Mouse (Mus musculus): ENCODE measurements around the gene Arl8a. TPM values are rescaled to one million over a fixed set of nuclear protein-coding genes. Genes with fewer than 3 reads are reported as not detected.
A peak's percentile ranks its signal among the peaks of the same experiment; 100 is the strongest.
"Not testable (repeated sequence)": the region's sequence is repeated elsewhere in the genome, so short reads cannot be mapped to it uniquely, and the experiment has no call there.

The Arl8a gene
- 115 and 118 TPM in 2 replicates for polyA plus RNA-seq (2012; rRNA removed)

DNA sequence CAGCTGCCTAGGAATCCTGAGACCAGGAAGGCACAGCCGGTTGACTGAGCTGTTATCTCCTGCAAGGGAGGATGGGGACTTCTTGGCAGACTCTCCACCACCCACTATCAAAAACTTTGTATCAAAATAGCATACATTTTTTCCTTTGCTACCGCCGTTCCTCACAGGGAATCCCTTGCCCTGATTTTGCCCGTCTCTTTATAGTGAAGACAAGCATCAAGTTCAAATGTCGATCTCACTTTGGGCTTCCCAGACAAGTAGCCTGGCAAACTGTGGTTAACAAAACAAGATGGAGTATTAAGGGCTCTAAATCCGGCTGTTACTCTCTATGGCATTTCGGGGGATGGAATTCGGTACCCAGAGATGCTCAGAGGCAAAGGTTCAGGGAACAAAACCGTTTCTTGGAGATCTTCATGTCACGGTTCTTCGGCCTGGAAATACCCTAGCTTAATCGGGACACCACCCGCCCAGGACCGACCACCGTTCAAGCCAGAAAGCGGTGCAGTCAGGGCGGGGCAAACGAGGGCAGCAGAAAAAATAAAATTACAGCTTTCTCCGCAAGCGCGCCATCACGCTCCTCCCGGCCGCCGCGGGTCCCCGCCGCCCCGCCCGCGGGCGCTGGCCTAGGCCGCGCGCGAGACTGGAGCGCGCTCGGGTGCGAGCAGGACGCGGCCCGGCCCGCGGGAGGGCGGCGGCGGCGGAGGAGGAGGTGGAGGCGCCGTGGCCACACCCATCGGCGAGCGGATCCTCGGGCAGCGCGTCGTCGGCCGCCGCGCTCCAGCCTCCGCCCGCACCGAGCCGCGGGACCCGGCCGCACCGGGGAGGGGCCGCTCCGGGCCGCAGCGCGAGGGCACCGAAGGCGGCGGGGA is at the start of gene Arl8a:
Gene Arl8a (plus strand): TSS at position 748 of the 869 bp plus-strand sequence.
- DNase-seq (ENCODE audit: low spot score), result peak; percentile 77

GRCm38 (mm10) chr1:135097441-135097840 is 49.2 kb upstream of the Arl8a start:
- no peak for DNase-seq (ENCODE audit: low spot score)

DNA sequence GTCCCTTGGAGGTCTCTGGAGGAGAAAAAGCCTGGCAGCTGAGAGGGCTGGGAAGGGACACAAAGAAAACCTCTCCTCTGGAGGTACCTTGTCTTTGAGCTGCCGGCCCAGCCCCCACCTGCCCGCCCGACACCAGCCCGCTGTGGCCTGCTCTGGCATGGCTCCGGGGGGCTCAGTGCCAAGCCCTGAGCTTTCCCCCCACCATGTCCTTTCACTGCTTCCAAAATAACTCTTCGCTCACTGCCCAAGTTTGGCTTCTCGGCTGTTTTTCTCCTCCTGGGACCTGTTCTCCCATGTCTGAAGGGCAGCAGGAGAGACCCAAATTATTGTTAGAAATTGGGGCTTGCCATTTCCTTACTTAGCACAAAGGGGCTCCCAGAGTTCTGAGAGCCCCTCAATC is 48.2 kb upstream of the Arl8a start:
- no peak for DNase-seq (ENCODE audit: low spot score)

- DNase-seq (ENCODE audit: low spot score), result no peak
These were observed 46.2 kb upstream of the Arl8a start for GRCm38 (mm10) chr1:135100400-135100799.

- no peak for DNase-seq (ENCODE audit: low spot score)
These were observed 41.5 kb upstream of the Arl8a start, which contains the start of gene Lgr6 for GRCm38 (mm10) chr1:135105124-135105523. Gene Lgr6 (minus strand): TSS chr1:135105276.

GRCm38 (mm10) chr1:135105951-135106350 is 40.7 kb upstream of the Arl8a start:
- DNase-seq (ENCODE audit: low spot score), result peak; percentile 45

- DNase-seq (ENCODE audit: low spot score), result no peak
These were observed 38.0 kb upstream of the Arl8a start for GRCm38 (mm10) chr1:135108611-135109010.

- no peak for DNase-seq (ENCODE audit: low spot score)
These were observed 36.5 kb upstream of the Arl8a start for GRCm38 (mm10) chr1:135110075-135110474.

DNA sequence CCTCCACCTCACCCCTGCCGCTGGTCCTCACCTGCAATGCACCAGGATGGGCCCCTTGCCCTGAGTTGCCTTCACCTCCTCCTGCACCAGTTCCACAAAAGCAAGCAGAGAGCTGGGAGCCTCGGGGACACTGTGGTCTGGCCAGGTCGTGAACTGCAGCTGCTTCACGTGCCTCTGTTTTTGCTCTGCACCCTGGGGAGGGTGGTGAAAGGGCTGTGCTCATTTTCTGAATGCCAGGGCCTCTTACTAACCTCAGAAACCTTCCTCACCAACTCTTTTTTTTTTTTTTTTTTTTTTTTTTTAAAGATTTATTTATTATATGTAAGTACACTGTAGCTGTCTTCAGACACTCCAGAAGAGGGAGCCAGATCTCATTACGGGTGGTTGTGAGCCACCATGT is 35.4 kb upstream of the Arl8a start:
- DNase-seq (ENCODE audit: low spot score), result not testable (repeated sequence)

GRCm38 (mm10) chr1:135112661-135113060 is 34.0 kb upstream of the Arl8a start:
- no peak for DNase-seq (ENCODE audit: low spot score)

DNA sequence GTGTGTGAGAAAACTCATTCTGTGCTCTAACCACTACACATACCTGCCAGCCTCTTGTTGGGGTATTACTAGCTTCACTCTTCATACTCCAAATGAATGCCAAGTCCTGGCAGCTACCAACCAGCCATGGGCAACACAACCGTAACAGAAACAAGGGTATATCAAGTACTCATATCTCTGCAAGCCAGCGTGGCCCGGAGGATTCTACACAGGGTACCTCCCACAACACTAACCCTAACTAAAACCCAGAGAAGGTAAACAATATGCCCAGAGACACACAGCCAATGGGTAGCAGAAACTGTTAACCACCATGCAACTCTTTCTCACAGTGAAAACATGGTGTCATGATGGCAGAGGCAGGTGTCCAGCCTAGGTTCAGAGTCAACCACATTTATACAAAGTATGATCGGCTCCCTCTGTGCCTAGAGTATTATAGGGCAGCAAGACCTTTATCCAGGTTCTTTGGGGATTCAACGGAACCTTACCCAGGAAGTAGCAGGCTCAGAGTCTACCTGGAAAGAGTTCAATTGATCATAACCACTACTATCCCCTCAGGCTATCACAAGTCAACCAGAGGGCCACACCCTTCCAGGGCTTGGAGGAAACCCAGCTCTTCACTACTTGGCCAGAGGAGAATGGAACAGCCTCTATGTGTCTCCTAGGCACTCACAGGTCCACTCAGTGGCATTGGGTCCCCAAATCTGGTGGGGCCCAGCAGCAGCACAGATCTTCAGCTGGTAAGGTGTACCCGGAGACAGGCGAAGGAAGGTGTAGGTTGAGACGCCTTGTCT is 21.9 kb upstream of the Arl8a start:
- DNase-seq (ENCODE audit: low spot score), result no peak

DNA sequence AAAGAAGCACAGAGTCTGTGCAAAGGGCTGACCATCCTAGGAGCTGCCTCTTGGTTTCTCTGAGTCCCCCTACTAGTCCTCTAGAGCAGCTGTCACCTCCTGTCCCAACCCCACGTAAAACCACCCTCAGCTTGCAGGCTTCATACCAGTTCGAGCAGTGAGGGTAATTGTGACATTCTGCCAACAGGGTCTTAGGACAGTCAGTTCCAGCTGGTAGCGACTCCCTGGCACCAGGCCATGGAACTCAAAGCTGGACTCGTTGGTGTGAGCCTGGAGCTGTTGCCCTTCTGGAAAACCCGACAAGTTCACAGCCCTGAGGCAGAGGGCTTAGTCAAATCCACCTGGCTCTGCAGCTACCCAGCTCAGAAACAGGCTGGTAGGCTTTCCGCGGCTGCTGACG is 20.6 kb upstream of the Arl8a start:
- DNase-seq (ENCODE audit: low spot score), result no peak

DNA sequence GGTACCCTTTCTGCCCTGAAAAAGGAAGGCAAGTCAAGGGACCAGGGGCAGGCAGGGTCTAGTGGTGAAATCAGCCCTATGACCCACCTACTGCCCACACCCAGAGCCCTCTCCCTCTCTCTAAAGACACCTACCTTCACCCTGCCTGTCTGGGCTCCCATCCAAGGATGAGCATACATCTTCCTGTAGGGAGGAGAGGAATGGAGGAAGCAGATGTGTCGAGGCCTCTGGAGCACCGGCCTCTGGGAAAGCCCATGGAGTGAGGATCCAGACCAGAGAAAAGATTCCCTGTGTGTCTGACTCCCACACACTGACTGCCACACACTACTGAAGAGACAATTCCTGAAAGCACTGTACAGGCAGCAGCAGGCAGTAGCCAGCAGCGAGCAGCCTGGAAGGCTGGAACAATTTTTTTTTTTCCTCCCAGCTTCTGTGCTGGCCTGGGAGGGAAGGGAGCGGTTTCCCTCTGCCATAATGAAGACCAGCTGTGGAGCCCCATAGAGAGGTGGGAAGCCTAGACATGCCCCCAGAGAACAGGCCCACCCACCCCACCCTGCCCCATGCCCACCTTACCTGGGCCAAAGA is 20.1 kb upstream of the Arl8a start:
- DNase-seq (ENCODE audit: low spot score), result no peak

DNA sequence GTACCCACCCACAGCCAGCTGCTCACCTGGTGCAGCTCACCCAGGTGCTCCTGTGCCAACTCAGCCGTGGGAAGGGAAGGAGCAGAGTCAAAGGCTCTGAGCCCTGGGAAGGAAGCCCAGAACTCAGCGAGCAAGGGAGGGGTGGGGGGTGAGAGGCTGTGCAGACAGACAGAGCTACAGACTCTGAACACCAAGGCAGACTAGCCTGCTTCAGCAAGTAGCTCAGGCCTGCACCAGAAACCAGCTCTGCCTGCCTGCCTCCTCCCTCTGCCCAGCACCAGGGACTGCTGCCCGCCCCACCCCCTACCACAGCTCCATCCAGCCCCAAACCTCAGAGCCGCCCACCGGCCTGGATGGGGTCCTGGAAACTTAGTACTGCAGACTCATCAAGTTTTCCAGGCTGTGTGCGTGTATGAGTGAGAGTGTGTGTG is 18.6 kb upstream of the Arl8a start:
- DNase-seq (ENCODE audit: low spot score), result no peak

GRCm38 (mm10) chr1:135128986-135129385 is 17.6 kb upstream of the Arl8a start:
- DNase-seq (ENCODE audit: low spot score), result no peak

DNA sequence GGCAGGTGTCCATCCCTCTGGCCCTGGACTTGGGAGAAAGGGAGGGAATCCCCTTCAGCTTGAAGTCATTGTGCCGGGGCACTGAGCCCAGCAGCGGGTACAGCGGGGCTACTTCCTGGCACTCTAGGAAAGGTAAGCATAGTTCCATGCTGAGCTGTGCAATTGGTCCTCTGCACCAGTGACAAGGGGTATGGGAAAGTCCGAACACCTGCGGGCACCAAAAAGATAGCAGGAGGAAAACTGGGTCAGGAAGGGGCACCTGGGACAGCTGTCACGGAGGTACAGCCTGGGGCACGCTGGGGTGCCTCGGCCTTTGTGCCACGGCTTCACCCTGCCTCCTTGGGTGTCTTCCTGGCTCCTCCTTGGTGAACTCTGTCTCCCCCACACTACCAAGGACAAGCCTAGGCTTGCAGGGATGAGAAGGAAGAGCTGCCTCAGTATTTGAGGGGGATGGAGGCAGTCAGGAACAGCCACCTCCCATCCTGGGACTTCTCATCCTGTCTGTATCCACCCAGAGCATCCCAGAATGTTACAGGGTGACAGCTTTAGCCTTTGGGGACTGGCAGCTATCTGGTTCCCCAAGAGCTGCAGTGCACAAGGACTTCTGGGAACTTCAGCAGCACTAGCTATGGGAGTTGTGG is 17.0 kb upstream of the Arl8a start:
- no peak for DNase-seq (ENCODE audit: low spot score)

GRCm38 (mm10) chr1:135130376-135131018 is 16.1 kb upstream of the Arl8a start:
- DNase-seq (ENCODE audit: low spot score), result no peak

DNA sequence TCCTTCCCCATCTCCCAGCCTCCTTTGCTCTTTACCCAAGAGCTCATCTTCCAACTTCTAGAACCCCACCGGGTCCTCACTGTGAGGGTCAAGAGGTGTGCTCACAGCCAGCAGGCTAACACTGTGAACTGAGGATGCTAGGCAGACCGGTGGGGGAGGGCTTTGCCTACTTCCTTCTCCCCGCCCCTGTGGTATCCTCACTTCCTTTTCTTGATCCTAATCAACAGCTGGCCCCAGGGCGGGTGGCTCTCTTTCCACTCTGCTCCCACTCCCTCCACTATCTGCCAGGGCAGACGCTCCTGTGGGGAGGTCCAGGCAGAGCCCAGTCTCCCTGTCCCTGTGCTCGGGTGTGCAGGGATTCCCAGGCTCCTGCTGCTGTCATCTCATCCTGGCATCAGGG is 15.6 kb upstream of the Arl8a start:
- no peak for DNase-seq (ENCODE audit: low spot score)

- no peak for DNase-seq (ENCODE audit: low spot score)
These were observed 15.1 kb upstream of the Arl8a start for GRCm38 (mm10) chr1:135131560-135131959.

DNA sequence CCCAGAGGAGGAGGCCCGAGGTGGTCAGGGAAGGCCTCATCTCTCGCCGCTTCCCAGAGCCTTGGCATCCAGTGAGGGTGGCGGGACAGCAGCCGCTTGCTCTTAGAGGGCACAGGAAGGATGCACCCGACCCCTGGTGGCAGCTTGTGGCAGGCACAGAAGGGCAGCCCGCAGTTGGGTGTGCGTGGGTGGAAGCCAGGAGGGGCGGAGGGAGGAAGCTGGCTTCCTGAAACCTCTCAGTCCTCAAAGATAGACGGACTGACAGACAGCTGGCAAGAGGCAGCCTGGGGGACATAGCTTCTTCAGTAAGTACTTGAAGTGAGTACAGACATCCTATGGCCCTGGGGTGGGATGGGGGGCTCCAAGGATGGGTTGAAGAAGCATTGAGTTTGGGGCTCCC is 14.2 kb upstream of the Arl8a start, which contains the start of gene Ptpn7:
Gene Ptpn7 (plus strand): TSS at position 228 of the 400 bp plus-strand sequence.
- DNase-seq (ENCODE audit: low spot score), result no peak

- DNase-seq (ENCODE audit: low spot score), result no peak
These were observed 13.7 kb upstream of the Arl8a start for GRCm38 (mm10) chr1:135132893-135133369.

All from urinary bladder, adult 2 months (tissue).